In the genomic region with DNA sequence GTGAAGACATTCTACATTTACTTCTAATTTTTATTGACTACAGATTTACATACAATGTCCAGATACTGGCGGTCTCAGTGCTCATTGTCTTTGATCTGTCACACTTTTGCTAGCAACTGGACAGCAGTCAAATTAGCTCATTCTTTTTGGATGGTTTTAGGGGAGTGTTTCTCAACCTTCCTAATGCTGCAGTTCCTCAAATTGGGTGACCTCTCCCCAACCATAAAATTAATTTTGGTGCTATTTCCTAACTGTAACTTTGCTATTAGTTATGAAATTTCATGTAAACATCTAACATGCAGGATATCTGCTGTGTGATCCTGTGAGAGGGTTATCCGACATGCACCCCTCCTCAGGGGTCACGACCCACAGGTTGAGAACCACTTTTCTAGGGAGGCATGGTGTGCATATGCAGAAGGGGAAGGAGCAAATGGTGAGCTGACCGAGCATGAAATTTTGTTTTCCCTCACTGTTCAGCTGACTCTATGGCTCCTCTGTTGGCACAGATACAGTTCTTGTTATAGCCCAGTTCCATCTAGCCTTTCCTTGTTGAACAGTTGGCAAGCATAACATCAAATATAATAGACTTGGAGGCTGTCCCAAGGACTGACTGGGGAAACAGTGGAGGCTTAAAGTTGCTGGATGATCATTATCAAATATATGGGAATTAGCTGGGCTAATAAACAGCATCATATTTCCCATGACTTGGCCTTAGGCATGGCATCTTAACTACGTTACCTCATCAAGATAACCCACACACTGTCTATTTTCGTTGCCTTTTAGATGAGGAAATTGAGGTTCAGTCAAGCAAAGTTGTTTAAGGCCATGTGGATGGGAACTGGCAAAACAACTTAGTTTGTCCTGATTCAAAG, we compare ENCODE assay signal across 20 mouse cellular contexts.
DNase-seq lines count a peak whose midpoint lies in the region; TF ChIP-seq lines count a peak whose summit lies in the region.
"Had no signal": no experiment of that assay in that cellular context is flagged by ENCODE, and none has a peak within 500 bp of the region (broad histone marks: within the 10 kb centered on the region; RNA-seq: fewer than 3 reads in every experiment).

No protein-coding gene starts in this region.

- H3K4me1 ChIP-seq in bone marrow macrophage, adult 2 months (ENCODE audit: control insufficient read depth, insufficient read depth, low read length) = peaks cover 52% of the 10 kb centered on the region
- H3K4me1 ChIP-seq: limb, embryonic 13.5 days; neural tube, embryonic 12.5 days had no signal

- no peak overlapping the region for H3K4me3 ChIP-seq in bone marrow macrophage, adult 2 months (ENCODE audit: insufficient read depth, low read length)
- H3K4me3 ChIP-seq in macrophage (ENCODE audit: inconsistent target) = no peak overlapping the region
- H3K4me3 ChIP-seq: heart, embryonic 13.5 days; layer of hippocampus, adult 2 months; limb, embryonic 13.5 days; neural tube, embryonic 12.5 days had no signal

- H3K36me3 ChIP-seq in macrophage (ENCODE audit: inconsistent target) = no peaks in the 10 kb centered on the region
- H3K36me3 ChIP-seq: heart, embryonic 13.5 days; limb, embryonic 13.5 days; neural tube, embryonic 12.5 days had no signal

- H3K79me2 ChIP-seq in macrophage (ENCODE audit: inconsistent target) = no peaks in the 10 kb centered on the region

- peak overlapping the region; percentile 79 for H3K27ac ChIP-seq in bone marrow macrophage, adult 2 months (ENCODE audit: insufficient read depth, low read depth, low read length)
- H3K27ac ChIP-seq in macrophage = peak overlapping the region; percentile 45
- H3K27ac ChIP-seq: heart, embryonic 13.5 days; layer of hippocampus, adult 2 months; limb, embryonic 13.5 days; neural tube, embryonic 12.5 days had no signal

- no peak for TF ChIP-seq CTCF in bone marrow macrophage, adult 2 months (IDR thresholded peaks at IDR 0.05; ENCODE audit: low read depth, low read length)

- TF ChIP-seq POLR2A in bone marrow macrophage, adult 2 months (IDR thresholded peaks at IDR 0.05; ENCODE audit: borderline replicate concordance, low read depth, low read length) = no peak

- WGBS in macrophage (ENCODE audit: missing documents) = 25% methylated on average over 6 of the region's 6 CpGs

- DNase-seq in heart, adult 11 months = peak; percentile 83
- DNase-seq in heart, postnatal 4 days = no peak
- DNase-seq in 416B (ENCODE audit: low read depth) = peak; percentile 33
- no peak for DNase-seq in ovary, postnatal 36 days (ENCODE audit: low spot score)
- DNase-seq in embryo, embryonic 9.5 days (ENCODE audit: extremely low spot score) = no peak
- no peak for DNase-seq in urinary bladder, postnatal 25 days (ENCODE audit: low spot score)
- DNase-seq: adrenal gland, postnatal 36 days; B cell, adult 2 months; gastrocnemius, postnatal 36 days; heart, postnatal 36 days; kidney, adult 18-20 months; kidney, postnatal 10 days; liver, postnatal 0 days; thymus, postnatal 25 days had no signal

Comparison
In these comparisons a context has a peak if more than half of its experiments do, and no peak if none do; other contexts are left out.
1. DNase-seq: peak in heart, adult 11 months (single experiment) and 416B (single experiment); none in heart, postnatal 4 days (single experiment), ovary, postnatal 36 days (single experiment), embryo, embryonic 9.5 days (single experiment) and urinary bladder, postnatal 25 days (single experiment).